Mouse (Mus musculus): ENCODE data around the gene Ndufa3.

- no peak for TF ChIP-seq CTCF (IDR thresholded peaks at IDR 0.05; ENCODE audit: control insufficient read depth, insufficient read depth, low read length)
- peak; percentile 54; the same call in 1 of the 2 replicates for TF ChIP-seq POLR2A (IDR thresholded peaks at IDR 0.05; ENCODE audit: borderline replicate concordance, control insufficient read depth, low read depth, low read length)
These were observed at the start of gene Ndufa3 for GRCm38 (mm10) chr7:3617242-3617995.
